Comparison of ENCODE assay signal across 20 mouse cellular contexts in genomic region chr10:49219631-49220030, GRCm38 (mm10).
A peak's percentile ranks its signal among the peaks of the same experiment; 100 is the strongest.
DNase-seq lines count a peak whose midpoint lies in the region; ATAC-seq and TF ChIP-seq lines count a peak whose summit lies in the region.
"Had no signal": no experiment of that assay in that cellular context is flagged by ENCODE, and none has a peak within 500 bp of the region (broad histone marks: within the 10 kb centered on the region; RNA-seq: fewer than 3 reads in every experiment).

No protein-coding gene starts in this region.

- H3K27ac ChIP-seq in forebrain, embryonic 15.5 days (replicated peaks), result 0 out of 2 replicates have a peak overlapping the region, but pooled peaks have one; percentile 19
- H3K27ac ChIP-seq in hindbrain, embryonic 13.5 days, result no peak overlapping the region
- no peak overlapping the region for H3K27ac ChIP-seq in neural tube, embryonic 12.5 days
- no peak overlapping the region for H3K27ac ChIP-seq in cerebellum, adult 2 months (ENCODE audit: insufficient read depth, low read length)
- H3K27ac ChIP-seq: embryonic facial prominence, embryonic 13.5 days; heart, embryonic 10.5 days; limb, embryonic 12.5 days had no signal

- ATAC-seq in forebrain, embryonic 15.5 days (replicated peaks), result peak; percentile 97
- peak; percentile 74 for ATAC-seq in hindbrain, embryonic 13.5 days (ENCODE audit: low FRiP score)
- ATAC-seq in neural tube, embryonic 12.5 days (ENCODE audit: low FRiP score, low read depth), result peak; percentile 91
- ATAC-seq: intestine, postnatal 0 days; liver, postnatal 0 days; midbrain, embryonic 16.5 days had no signal

- H3K4me2 ChIP-seq in forebrain, embryonic 15.5 days (replicated peaks), result no peak overlapping the region
- no peak overlapping the region for H3K4me2 ChIP-seq in hindbrain, embryonic 13.5 days
- no peak overlapping the region for H3K4me2 ChIP-seq in neural tube, embryonic 12.5 days (replicated peaks)
- H3K4me2 ChIP-seq: embryonic facial prominence, embryonic 13.5 days; limb, embryonic 12.5 days had no signal

- intact Hi-C loops in left cerebral cortex, postnatal 4 days (cut with DNase I), result no loop called here

- WGBS in forebrain, embryonic 15.5 days, result 20% methylated on average over 3 of the region's 3 CpGs
- WGBS in hindbrain, embryonic 13.5 days, result 49% methylated on average over 3 of the region's 3 CpGs
- WGBS in neural tube, embryonic 12.5 days, result 37% methylated on average over 3 of the region's 3 CpGs
- WGBS in cerebellum, adult 2 months, result 37% methylated on average over 3 of the region's 3 CpGs

- no peak overlapping the region for H3K9ac ChIP-seq in forebrain, embryonic 15.5 days (replicated peaks)
- H3K9ac ChIP-seq in hindbrain, embryonic 13.5 days, result no peak overlapping the region
- no peak overlapping the region for H3K9ac ChIP-seq in neural tube, embryonic 12.5 days
- H3K9ac ChIP-seq: embryonic facial prominence, embryonic 13.5 days; limb, embryonic 12.5 days; liver, postnatal 0 days had no signal

- DNase-seq in left cerebral cortex, postnatal 4 days, result peak; percentile 6
- no peak for DNase-seq in left cerebral cortex, adult 9 months (ENCODE audit: low spot score in 2 of 2)
- DNase-seq in frontal cortex, postnatal 36 days (ENCODE audit: low spot score in 2 of 2), result no peak
- no peak for DNase-seq in adrenal gland, adult 2 months
- DNase-seq in cerebellum, adult 2 months, result no peak
- DNase-seq: adrenal gland, postnatal 10 days; cerebellum, postnatal 25 days; gastrocnemius, postnatal 10 days; layer of hippocampus, postnatal 36 days; liver, postnatal 0 days; right cerebral cortex, postnatal 14 days; thymus, postnatal 4 days had no signal

- H3K4me1 ChIP-seq in forebrain, embryonic 15.5 days, result peaks cover 5% of the 10 kb centered on the region; the same call in 1 of the 2 replicates
- no peaks in the 10 kb centered on the region for H3K4me1 ChIP-seq in hindbrain, embryonic 13.5 days (replicated peaks)
- no peaks in the 10 kb centered on the region for H3K4me1 ChIP-seq in neural tube, embryonic 12.5 days
- H3K4me1 ChIP-seq in cerebellum, adult 2 months (ENCODE audit: control insufficient read depth, insufficient read depth, low read length), result no peaks in the 10 kb centered on the region
- H3K4me1 ChIP-seq: embryonic facial prominence, embryonic 13.5 days; heart, embryonic 10.5 days; limb, embryonic 12.5 days had no signal

- H3K27me3 ChIP-seq in forebrain, embryonic 15.5 days, result no peaks in the 10 kb centered on the region
- H3K27me3 ChIP-seq in hindbrain, embryonic 13.5 days, result no peaks in the 10 kb centered on the region
- H3K27me3 ChIP-seq in neural tube, embryonic 12.5 days (replicated peaks), result no peaks in the 10 kb centered on the region
- no peaks in the 10 kb centered on the region for H3K27me3 ChIP-seq in cerebellum, adult 2 months (ENCODE audit: control insufficient read depth, insufficient read depth, low read length)
- H3K27me3 ChIP-seq: embryonic facial prominence, embryonic 13.5 days; limb, embryonic 12.5 days had no signal

- no peak overlapping the region for H3K4me3 ChIP-seq in forebrain, embryonic 15.5 days
- no peak overlapping the region for H3K4me3 ChIP-seq in hindbrain, embryonic 13.5 days
- H3K4me3 ChIP-seq in neural tube, embryonic 12.5 days, result no peak overlapping the region
- H3K4me3 ChIP-seq in cerebellum, adult 2 months (replicated peaks; ENCODE audit: insufficient read depth, low read depth, low read length), result no peak overlapping the region
- H3K4me3 ChIP-seq: embryonic facial prominence, embryonic 13.5 days; heart, embryonic 10.5 days; limb, embryonic 12.5 days had no signal

- TF ChIP-seq CTCF in cerebellum, adult 2 months (IDR thresholded peaks at IDR 0.05; ENCODE audit: borderline replicate concordance, insufficient read depth, low read depth, low read length), result no peak

- H3K9me3 ChIP-seq in forebrain, embryonic 15.5 days, result no peaks in the 10 kb centered on the region
- H3K9me3 ChIP-seq in hindbrain, embryonic 13.5 days, result no peaks in the 10 kb centered on the region
- H3K9me3 ChIP-seq in neural tube, embryonic 12.5 days, result no peaks in the 10 kb centered on the region
- H3K9me3 ChIP-seq: embryonic facial prominence, embryonic 13.5 days; heart, embryonic 10.5 days; limb, embryonic 12.5 days had no signal

- TF ChIP-seq POLR2A in cerebellum, adult 2 months (IDR thresholded peaks at IDR 0.05; ENCODE audit: borderline replicate concordance, insufficient read depth, low read length), result no peak

- H3K36me3 ChIP-seq in forebrain, embryonic 15.5 days, result no peaks in the 10 kb centered on the region
- H3K36me3 ChIP-seq in hindbrain, embryonic 13.5 days, result no peaks in the 10 kb centered on the region
- H3K36me3 ChIP-seq in neural tube, embryonic 12.5 days, result no peaks in the 10 kb centered on the region
- H3K36me3 ChIP-seq: embryonic facial prominence, embryonic 13.5 days; heart, embryonic 10.5 days; limb, embryonic 12.5 days had no signal
